Mouse (Mus musculus) neutrophil, adult 65 days (primary cell): ENCODE data around the gene Lrrc3b. TPM values are rescaled to one million over a fixed set of nuclear protein-coding genes. Genes with fewer than 3 reads are reported as not detected.

Source experiments
- total RNA-seq: library from RNA; stranded (reverse); gene quantifications from 2 replicates; pipeline ENCODE4 v1.2.4, GENCODE M21; 2023

The Lrrc3b gene
- not detected in 2 replicates for total RNA-seq

GRCm38 (mm10) chr14:15438485-15439157 lies at the start of gene Lrrc3b:
Lrrc3b (minus strand) TSS chr14:15438987.

